Mouse (Mus musculus): ENCODE measurements around the gene S100a10. TPM values are rescaled to one million over a fixed set of nuclear protein-coding genes. Genes with fewer than 3 reads are reported as not detected.

S100a10 gene
- polyA plus RNA-seq, 1 experiment from 2014 or later: 89.9 TPM

GRCm38 (mm10) chr3:93517343-93517742 is 37.5 kb upstream of the S100a10 start:
- Histone ChIP-seq H3K4me2 (ENCODE audit: low read depth, severe bottlenecking) (no peak overlapping the region), H3K27ac (replicated peaks; ENCODE audit: low read depth, low read length) (no peak overlapping the region)
- no peak for DNase-seq (ENCODE audit: low spot score)

GRCm38 (mm10) chr3:93519856-93520329 is 35.0 kb upstream of the S100a10 start:
- 54% methylated on average over 5 of the region's 5 CpGs for WGBS
- Histone ChIP-seq H3K4me2 (ENCODE audit: low read depth, severe bottlenecking) (peak overlapping the region; percentile 62), H3K27ac (replicated peaks; ENCODE audit: low read depth, low read length) (no peak overlapping the region), H3K9me3 (ENCODE audit: control insufficient read depth, low read length) (no peaks in the 10 kb centered on the region), H3K36me3 (ENCODE audit: control insufficient read depth, insufficient read depth, low read length) (no peaks in the 10 kb centered on the region), H3K27me3 (ENCODE audit: control insufficient read depth, insufficient read depth, low read length) (no peaks in the 10 kb centered on the region), H3K4me1 (ENCODE audit: control insufficient read depth, insufficient read depth, low read length) (no peaks in the 10 kb centered on the region), H3K4me3 (ENCODE audit: low read depth, low read length) (peak overlapping the region; percentile 55; the same call in 1 of the 2 replicates), H3K9ac (ENCODE audit: low read length) (no peak overlapping the region; the same call in 1 of the 2 replicates)
- no peak for DNase-seq (ENCODE audit: low spot score)
- peak; percentile 76 for ATAC-seq (ENCODE audit: insufficient number of reproducible peaks, low FRiP score, low TSS enrichment, low read depth)

More at GRCm38 (mm10) chr3:93517343-93517742, 37.5 kb upstream of the S100a10 start:
- no peaks in the 10 kb centered on the region for H3K36me3 ChIP-seq (ENCODE audit: control insufficient read depth, insufficient read depth, low read length)
- no peak overlapping the region for H3K4me3 ChIP-seq (ENCODE audit: low read depth, low read length)
- ATAC-seq (ENCODE audit: insufficient number of reproducible peaks, low FRiP score, low TSS enrichment, low read depth): no peak
- H3K4me1 ChIP-seq (ENCODE audit: control insufficient read depth, insufficient read depth, low read length): no peaks in the 10 kb centered on the region
- H3K27me3 ChIP-seq (ENCODE audit: control insufficient read depth, insufficient read depth, low read length): no peaks in the 10 kb centered on the region
- H3K9ac ChIP-seq (ENCODE audit: low read length): no peak overlapping the region
- H3K9me3 ChIP-seq (ENCODE audit: control insufficient read depth, low read length): no peaks in the 10 kb centered on the region
- WGBS: 78% methylated on average over 2 of the region's 2 CpGs

- no peaks in the 10 kb centered on the region for H3K4me1 ChIP-seq (ENCODE audit: control insufficient read depth, insufficient read depth, low read length)
- peak within 1 kb of the TSS; percentile 55 for H3K4me3 ChIP-seq (ENCODE audit: low read depth, low read length)
- WGBS: 1% methylated on average over 38 of the region's 38 CpGs
- no peaks in the 10 kb centered on the region for H3K27me3 ChIP-seq (ENCODE audit: control insufficient read depth, insufficient read depth, low read length)
- ATAC-seq (ENCODE audit: insufficient number of reproducible peaks, low FRiP score, low TSS enrichment, low read depth): peak; percentile 93
- peak within 1 kb of the TSS; percentile 62 for H3K4me2 ChIP-seq (ENCODE audit: low read depth, severe bottlenecking)
- peak; percentile 75 for DNase-seq (ENCODE audit: low spot score)
- H3K9ac ChIP-seq (ENCODE audit: low read length): peak within 1 kb of the TSS; percentile 80
- no peak within 1 kb of the TSS for H3K27ac ChIP-seq (replicated peaks; ENCODE audit: low read depth, low read length)
- no peaks in the 10 kb centered on the region for H3K9me3 ChIP-seq (ENCODE audit: control insufficient read depth, low read length)
- no peaks in the 10 kb centered on the region for H3K36me3 ChIP-seq (ENCODE audit: control insufficient read depth, insufficient read depth, low read length)
Observed at GRCm38 (mm10) chr3:93520330-93521193, 34.3 kb upstream of the S100a10 start, which contains the start of gene S100a11. S100a11 (plus strand) TSS chr3:93520488.

- Histone ChIP-seq H3K27me3 (ENCODE audit: control insufficient read depth, insufficient read depth, low read length) (no peaks in the 10 kb centered on the region), H3K4me1 (ENCODE audit: control insufficient read depth, insufficient read depth, low read length) (no peaks in the 10 kb centered on the region), H3K4me2 (ENCODE audit: low read depth, severe bottlenecking) (no peak overlapping the region; the same call in 1 of the 2 replicates), H3K9me3 (ENCODE audit: control insufficient read depth, low read length) (no peaks in the 10 kb centered on the region), H3K36me3 (ENCODE audit: control insufficient read depth, insufficient read depth, low read length) (no peaks in the 10 kb centered on the region), H3K9ac (ENCODE audit: low read length) (no peak overlapping the region), H3K27ac (replicated peaks; ENCODE audit: low read depth, low read length) (no peak overlapping the region), H3K4me3 (ENCODE audit: low read depth, low read length) (peak overlapping the region; percentile 55; the same call in 1 of the 2 replicates)
- no peak for DNase-seq (ENCODE audit: low spot score)
- 82% methylated on average over 8 of the region's 8 CpGs for WGBS
- ATAC-seq (ENCODE audit: insufficient number of reproducible peaks, low FRiP score, low TSS enrichment, low read depth): no peak
Observed at GRCm38 (mm10) chr3:93521462-93522057, 33.3 kb upstream of the S100a10 start.

GRCm38 (mm10) chr3:93522611-93523010 is 32.3 kb upstream of the S100a10 start:
- H3K36me3 ChIP-seq (ENCODE audit: control insufficient read depth, insufficient read depth, low read length): no peaks in the 10 kb centered on the region
- ATAC-seq (ENCODE audit: insufficient number of reproducible peaks, low FRiP score, low TSS enrichment, low read depth) (no peak), DNase-seq (ENCODE audit: low spot score) (peak; percentile 71)
- no peaks in the 10 kb centered on the region for H3K27me3 ChIP-seq (ENCODE audit: control insufficient read depth, insufficient read depth, low read length)
- H3K27ac ChIP-seq (replicated peaks; ENCODE audit: low read depth, low read length): no peak overlapping the region
- no peak overlapping the region for H3K4me3 ChIP-seq (ENCODE audit: low read depth, low read length)
- H3K4me2 ChIP-seq (ENCODE audit: low read depth, severe bottlenecking): no peak overlapping the region
- H3K9me3 ChIP-seq (ENCODE audit: control insufficient read depth, low read length): no peaks in the 10 kb centered on the region
- no peaks in the 10 kb centered on the region for H3K4me1 ChIP-seq (ENCODE audit: control insufficient read depth, insufficient read depth, low read length)
- whole genome bisulfite sequencing: 49% methylated on average over 7 of the region's 7 CpGs
- H3K9ac ChIP-seq (ENCODE audit: low read length): no peak overlapping the region

GRCm38 (mm10) chr3:93527300-93527699 is 27.6 kb upstream of the S100a10 start:
- ATAC-seq (ENCODE audit: insufficient number of reproducible peaks, low FRiP score, low TSS enrichment, low read depth) (no peak), DNase-seq (ENCODE audit: low spot score) (no peak)
- 89% methylated on average over 3 of the region's 3 CpGs for WGBS
- Histone ChIP-seq H3K4me3 (ENCODE audit: low read depth, low read length) (no peak overlapping the region), H3K36me3 (ENCODE audit: control insufficient read depth, insufficient read depth, low read length) (no peaks in the 10 kb centered on the region), H3K9me3 (ENCODE audit: control insufficient read depth, low read length) (no peaks in the 10 kb centered on the region), H3K9ac (ENCODE audit: low read length) (no peak overlapping the region), H3K4me1 (ENCODE audit: control insufficient read depth, insufficient read depth, low read length) (no peaks in the 10 kb centered on the region), H3K4me2 (ENCODE audit: low read depth, severe bottlenecking) (no peak overlapping the region), H3K27me3 (ENCODE audit: control insufficient read depth, insufficient read depth, low read length) (no peaks in the 10 kb centered on the region), H3K27ac (replicated peaks; ENCODE audit: low read depth, low read length) (no peak overlapping the region)

- Histone ChIP-seq H3K4me2 (ENCODE audit: low read depth, severe bottlenecking) (no peak overlapping the region), H3K9me3 (ENCODE audit: control insufficient read depth, low read length) (no peaks in the 10 kb centered on the region), H3K27me3 (ENCODE audit: control insufficient read depth, insufficient read depth, low read length) (no peaks in the 10 kb centered on the region), H3K27ac (replicated peaks; ENCODE audit: low read depth, low read length) (no peak overlapping the region), H3K4me1 (ENCODE audit: control insufficient read depth, insufficient read depth, low read length) (no peaks in the 10 kb centered on the region), H3K4me3 (ENCODE audit: low read depth, low read length) (no peak overlapping the region), H3K36me3 (ENCODE audit: control insufficient read depth, insufficient read depth, low read length) (no peaks in the 10 kb centered on the region), H3K9ac (ENCODE audit: low read length) (no peak overlapping the region)
- WGBS: 86% methylated on average over 5 of the region's 5 CpGs
- ATAC-seq (ENCODE audit: insufficient number of reproducible peaks, low FRiP score, low TSS enrichment, low read depth) (no peak), DNase-seq (ENCODE audit: low spot score) (no peak)
Observed at GRCm38 (mm10) chr3:93528807-93529206, 26.1 kb upstream of the S100a10 start.

GRCm38 (mm10) chr3:93537068-93537576 is 17.8 kb upstream of the S100a10 start:
- no peak overlapping the region for H3K9ac ChIP-seq (ENCODE audit: low read length)
- H3K4me3 ChIP-seq (ENCODE audit: low read depth, low read length): no peak overlapping the region
- H3K27ac ChIP-seq (replicated peaks; ENCODE audit: low read depth, low read length): no peak overlapping the region
- H3K4me2 ChIP-seq (ENCODE audit: low read depth, severe bottlenecking): no peak overlapping the region
- ATAC-seq (ENCODE audit: insufficient number of reproducible peaks, low FRiP score, low TSS enrichment, low read depth) (no peak), DNase-seq (ENCODE audit: low spot score) (no peak)
- H3K27me3 ChIP-seq (ENCODE audit: control insufficient read depth, insufficient read depth, low read length): no peaks in the 10 kb centered on the region
- no peaks in the 10 kb centered on the region for H3K36me3 ChIP-seq (ENCODE audit: control insufficient read depth, insufficient read depth, low read length)
- H3K4me1 ChIP-seq (ENCODE audit: control insufficient read depth, insufficient read depth, low read length): no peaks in the 10 kb centered on the region
- H3K9me3 ChIP-seq (ENCODE audit: control insufficient read depth, low read length): no peaks in the 10 kb centered on the region
- WGBS: 78% methylated on average over 2 of the region's 2 CpGs

All from limb, embryonic 11.5 days (tissue).